Mouse (Mus musculus): ENCODE measurements at regions not wholly inside any gene's neighbourhood (a gene's known extent, or its start where the extent isn't known, plus 50 kb on each side); places are given as distances from the start of the nearest gene placed in this dataset.

DNA sequence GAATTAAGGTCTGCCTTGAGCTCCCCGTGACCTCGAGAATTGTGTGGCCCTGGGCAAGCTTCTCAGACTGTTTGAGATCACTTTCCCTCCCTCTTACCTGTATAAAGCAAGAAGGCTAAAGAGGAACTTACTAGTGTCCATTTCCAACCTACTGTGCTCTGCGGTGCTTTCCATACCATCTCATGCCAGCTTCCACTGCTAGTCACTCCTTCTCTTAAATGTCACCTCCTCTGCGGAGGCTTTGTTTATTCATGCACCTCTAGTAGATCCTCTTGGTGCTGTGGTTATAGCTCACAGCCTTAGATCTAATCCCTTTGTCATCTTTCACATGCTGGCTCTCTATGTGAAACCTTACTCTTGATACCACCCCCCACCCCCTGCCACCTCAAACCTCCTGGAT, 2310.3 kb upstream of the Lrrc6 start:
- Histone ChIP-seq H3K27me3 (replicated peaks) (no peaks in the 10 kb centered on the region), H3K9ac (no peak overlapping the region), H3K4me1 (replicated peaks) (no peaks in the 10 kb centered on the region), H3K36me3 (no peaks in the 10 kb centered on the region), H3K9me3 (replicated peaks) (0 out of 2 replicates have a peak, but pooled peaks cover 2% of the 10 kb centered on the region), H3K27ac (ENCODE audit: poor library complexity, severe bottlenecking) (no peak overlapping the region), H3K4me3 (no peak overlapping the region), H3K4me2 (no peak overlapping the region)
- WGBS, result 79% methylated on average over 4 of the region's 4 CpGs
- no peak for ATAC-seq (ENCODE audit: insufficient number of reproducible peaks, low FRiP score)

DNA sequence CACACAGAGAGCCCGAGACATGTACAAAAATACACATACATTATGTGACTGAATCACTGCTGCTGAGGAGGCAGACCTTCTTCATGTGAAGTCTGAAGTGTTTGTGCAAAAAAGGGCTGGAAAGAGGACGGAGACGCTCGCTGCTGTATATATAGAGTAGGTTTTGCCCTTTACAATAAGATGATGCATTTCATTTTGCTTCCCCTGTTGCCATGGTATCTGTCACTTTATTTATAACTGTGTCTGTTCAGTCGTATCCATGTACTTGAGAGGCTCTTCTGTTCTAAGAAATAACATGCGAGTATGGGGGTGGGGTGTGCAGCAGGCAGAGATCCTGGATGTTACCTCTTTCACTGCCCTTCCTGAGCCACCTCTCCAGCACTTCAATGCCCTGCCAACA, 2309.9 kb upstream of the Lrrc6 start:
- no peak overlapping the region for H3K4me2 ChIP-seq
- no peak overlapping the region for H3K27ac ChIP-seq (ENCODE audit: poor library complexity, severe bottlenecking)
- H3K4me3 ChIP-seq, result no peak overlapping the region
- H3K27me3 ChIP-seq (replicated peaks), result no peaks in the 10 kb centered on the region
- H3K36me3 ChIP-seq, result no peaks in the 10 kb centered on the region
- no peaks in the 10 kb centered on the region for H3K4me1 ChIP-seq (replicated peaks)
- 0 out of 2 replicates have a peak, but pooled peaks cover 2% of the 10 kb centered on the region for H3K9me3 ChIP-seq (replicated peaks)
- 73% methylated on average over 6 of the region's 6 CpGs for WGBS
- ATAC-seq (ENCODE audit: insufficient number of reproducible peaks, low FRiP score), result no peak
- no peak overlapping the region for H3K9ac ChIP-seq

DNA sequence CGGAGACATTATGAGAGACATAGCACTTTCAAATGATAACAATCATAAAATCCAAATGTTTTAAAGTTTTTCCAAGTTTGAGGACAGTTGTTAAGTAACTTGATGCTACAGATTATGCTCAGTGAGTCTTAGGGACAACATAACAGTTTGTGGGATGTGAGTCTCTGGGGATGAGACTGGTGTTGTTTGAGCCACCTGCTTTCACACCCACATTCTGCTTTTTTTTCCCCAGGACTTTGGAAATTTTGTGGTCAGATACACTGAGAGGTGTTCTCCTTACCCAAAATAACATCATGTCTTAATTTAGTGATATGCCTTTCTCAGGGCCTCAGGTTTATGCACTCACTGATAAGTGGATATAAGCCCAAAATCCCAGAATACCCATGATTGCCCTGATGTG, 2307.5 kb upstream of the Lrrc6 start:
- no peaks in the 10 kb centered on the region for H3K36me3 ChIP-seq
- no peak overlapping the region for H3K9ac ChIP-seq
- H3K4me1 ChIP-seq (replicated peaks), result no peaks in the 10 kb centered on the region
- H3K27ac ChIP-seq (ENCODE audit: poor library complexity, severe bottlenecking), result no peak overlapping the region
- H3K9me3 ChIP-seq (replicated peaks), result 0 out of 2 replicates have a peak, but pooled peaks cover 2% of the 10 kb centered on the region
- H3K27me3 ChIP-seq (replicated peaks), result no peaks in the 10 kb centered on the region
- no peak overlapping the region for H3K4me2 ChIP-seq
- no peak for ATAC-seq (ENCODE audit: insufficient number of reproducible peaks, low FRiP score)
- 74% methylated on average over 1 of the region's 1 CpGs for WGBS
- no peak overlapping the region for H3K4me3 ChIP-seq

- H3K4me1 ChIP-seq (replicated peaks), result no peaks in the 10 kb centered on the region
- no peaks in the 10 kb centered on the region for H3K27me3 ChIP-seq (replicated peaks)
- WGBS, result 92% methylated on average over 1 of the region's 1 CpGs
- no peaks in the 10 kb centered on the region for H3K36me3 ChIP-seq
- H3K27ac ChIP-seq (ENCODE audit: poor library complexity, severe bottlenecking), result no peak overlapping the region
- no peak for ATAC-seq (ENCODE audit: insufficient number of reproducible peaks, low FRiP score)
- no peak overlapping the region for H3K4me2 ChIP-seq
- 0 out of 2 replicates have a peak, but pooled peaks cover 2% of the 10 kb centered on the region for H3K9me3 ChIP-seq (replicated peaks)
- H3K4me3 ChIP-seq, result no peak overlapping the region
- no peak overlapping the region for H3K9ac ChIP-seq
Measured at GRCm38 (mm10) chr15:68804254-68804653, 2303.5 kb upstream of the Lrrc6 start.

DNA sequence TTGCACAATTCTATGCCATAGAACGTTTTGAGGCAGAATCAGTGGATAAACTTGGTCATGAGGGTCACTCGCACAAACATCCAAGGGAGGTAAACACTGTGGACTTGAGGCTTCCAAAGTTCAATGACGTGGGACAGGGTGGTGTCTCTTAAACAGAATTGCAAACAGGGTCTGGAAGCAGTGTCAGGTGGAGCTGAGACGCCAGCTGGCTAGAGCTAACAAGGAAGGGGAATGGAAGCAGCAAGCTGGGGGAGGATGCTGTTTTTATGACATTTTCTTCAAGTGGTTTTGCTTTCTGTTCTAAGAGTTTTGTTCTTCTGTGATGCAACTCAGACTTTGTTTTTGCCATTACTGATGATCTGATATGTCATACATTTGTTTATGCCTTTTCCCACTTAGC, 2301.1 kb upstream of the Lrrc6 start:
- Histone ChIP-seq H3K9me3 (replicated peaks) (no peaks in the 10 kb centered on the region), H3K4me2 (no peak overlapping the region), H3K36me3 (no peaks in the 10 kb centered on the region), H3K27ac (ENCODE audit: poor library complexity, severe bottlenecking) (no peak overlapping the region), H3K4me1 (replicated peaks) (no peaks in the 10 kb centered on the region), H3K4me3 (no peak overlapping the region), H3K9ac (no peak overlapping the region), H3K27me3 (replicated peaks) (no peaks in the 10 kb centered on the region)
- WGBS, result 66% methylated on average over 4 of the region's 4 CpGs
- ATAC-seq (ENCODE audit: insufficient number of reproducible peaks, low FRiP score), result no peak

DNA sequence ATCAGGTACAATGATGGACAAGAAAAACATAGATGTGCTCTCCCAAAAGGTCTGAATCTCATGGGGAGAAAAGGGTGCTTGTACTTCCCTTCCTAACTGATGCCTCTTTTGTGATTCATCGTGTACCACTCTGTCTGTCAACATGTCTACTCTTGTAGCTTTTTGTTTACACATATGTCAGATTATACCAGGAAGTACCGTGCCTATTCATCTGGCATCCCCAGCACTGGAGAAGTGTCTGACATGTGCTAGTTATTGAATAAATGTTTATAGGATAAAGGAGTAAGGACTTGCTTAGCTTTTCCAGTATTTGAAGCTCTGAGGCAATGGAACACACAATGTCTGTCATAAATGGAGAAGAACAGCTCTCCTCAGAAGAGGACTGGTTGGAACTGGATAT, 2296.7 kb upstream of the Lrrc6 start:
- Histone ChIP-seq H3K4me3 (no peak overlapping the region), H3K36me3 (no peaks in the 10 kb centered on the region), H3K4me1 (replicated peaks) (no peaks in the 10 kb centered on the region), H3K4me2 (no peak overlapping the region), H3K9ac (no peak overlapping the region), H3K9me3 (replicated peaks) (no peaks in the 10 kb centered on the region), H3K27me3 (replicated peaks) (no peaks in the 10 kb centered on the region), H3K27ac (ENCODE audit: poor library complexity, severe bottlenecking) (no peak overlapping the region)
- ATAC-seq (ENCODE audit: insufficient number of reproducible peaks, low FRiP score), result no peak
- 67% methylated on average over 2 of the region's 2 CpGs for WGBS

DNA sequence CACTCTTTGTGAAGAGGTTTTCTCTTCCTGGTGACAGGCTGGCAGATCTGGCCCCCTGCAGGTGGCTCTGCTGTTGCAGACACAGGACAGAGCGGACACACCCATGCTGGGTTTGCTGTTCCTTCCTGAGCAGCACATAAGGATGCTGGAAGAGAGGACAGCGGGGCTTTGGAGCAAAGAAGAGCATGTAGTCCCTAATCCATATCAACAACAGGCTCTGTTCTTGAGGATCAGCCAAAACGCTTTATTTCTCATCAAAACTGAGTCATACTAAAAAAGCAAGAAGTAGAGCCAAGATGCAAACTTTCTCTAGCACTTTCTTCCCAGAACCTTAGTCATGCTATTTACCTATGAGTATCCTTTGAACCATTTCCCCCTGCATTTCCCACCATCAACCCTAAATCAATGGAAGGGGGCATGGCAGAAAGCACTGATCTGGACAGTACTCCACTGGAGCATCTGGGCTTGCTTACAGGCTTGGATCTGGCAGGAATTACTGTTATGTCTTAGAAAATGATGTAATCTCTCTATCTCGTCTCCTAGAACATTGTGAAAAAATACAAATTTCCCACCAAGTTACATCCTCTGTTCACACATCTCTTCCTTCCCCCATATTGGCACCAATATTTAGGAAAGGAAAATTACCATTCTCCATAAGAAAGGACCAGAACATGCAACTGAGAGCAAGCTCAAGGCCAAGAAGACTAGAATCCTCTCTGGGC, 2294.7 kb upstream of the Lrrc6 start:
- Histone ChIP-seq H3K36me3 (no peaks in the 10 kb centered on the region), H3K9me3 (replicated peaks) (no peaks in the 10 kb centered on the region), H3K4me1 (replicated peaks) (no peaks in the 10 kb centered on the region), H3K27me3 (replicated peaks) (no peaks in the 10 kb centered on the region), H3K27ac (ENCODE audit: poor library complexity, severe bottlenecking) (no peak overlapping the region), H3K4me2 (no peak overlapping the region), H3K4me3 (no peak overlapping the region), H3K9ac (no peak overlapping the region)
- WGBS, result 58% methylated on average over 4 of the region's 4 CpGs
- ATAC-seq (ENCODE audit: insufficient number of reproducible peaks, low FRiP score), result no peak

- no peaks in the 10 kb centered on the region for H3K36me3 ChIP-seq
- H3K27ac ChIP-seq (ENCODE audit: poor library complexity, severe bottlenecking), result no peak overlapping the region
- H3K9me3 ChIP-seq (replicated peaks), result no peaks in the 10 kb centered on the region
- H3K27me3 ChIP-seq (replicated peaks), result no peaks in the 10 kb centered on the region
- H3K4me2 ChIP-seq, result no peak overlapping the region
- H3K4me1 ChIP-seq (replicated peaks), result peaks cover 1% of the 10 kb centered on the region
- H3K4me3 ChIP-seq, result no peak overlapping the region
- no peak for ATAC-seq (ENCODE audit: insufficient number of reproducible peaks, low FRiP score)
- WGBS, result 73% methylated on average over 1 of the region's 1 CpGs
- H3K9ac ChIP-seq, result no peak overlapping the region
Measured at GRCm38 (mm10) chr15:68759948-68760347, 2259.2 kb upstream of the Lrrc6 start.

GRCm38 (mm10) chr15:68755255-68755654, 2254.5 kb upstream of the Lrrc6 start:
- Histone ChIP-seq H3K4me2 (no peak overlapping the region), H3K4me1 (replicated peaks) (peaks cover 4% of the 10 kb centered on the region), H3K36me3 (no peaks in the 10 kb centered on the region), H3K27ac (ENCODE audit: poor library complexity, severe bottlenecking) (no peak overlapping the region), H3K9ac (no peak overlapping the region), H3K9me3 (replicated peaks) (no peaks in the 10 kb centered on the region), H3K27me3 (replicated peaks) (no peaks in the 10 kb centered on the region), H3K4me3 (no peak overlapping the region)
- no peak for ATAC-seq (ENCODE audit: insufficient number of reproducible peaks, low FRiP score)
- WGBS, result 54% methylated on average over 1 of the region's 1 CpGs

- no peak overlapping the region for H3K4me3 ChIP-seq
- WGBS, result 59% methylated on average over 4 of the region's 4 CpGs
- ATAC-seq (ENCODE audit: insufficient number of reproducible peaks, low FRiP score), result no peak
- no peaks in the 10 kb centered on the region for H3K36me3 ChIP-seq
- H3K9me3 ChIP-seq (replicated peaks), result no peaks in the 10 kb centered on the region
- H3K27ac ChIP-seq (ENCODE audit: poor library complexity, severe bottlenecking), result no peak overlapping the region
- no peak overlapping the region for H3K4me2 ChIP-seq
- H3K9ac ChIP-seq, result no peak overlapping the region
- peaks cover 4% of the 10 kb centered on the region for H3K4me1 ChIP-seq (replicated peaks)
- H3K27me3 ChIP-seq (replicated peaks), result no peaks in the 10 kb centered on the region
Measured at GRCm38 (mm10) chr15:68754834-68755233, 2254.1 kb upstream of the Lrrc6 start.

- no peak for ATAC-seq (ENCODE audit: insufficient number of reproducible peaks, low FRiP score)
- Histone ChIP-seq H3K9ac (no peak overlapping the region), H3K4me1 (replicated peaks) (no peaks in the 10 kb centered on the region), H3K27ac (ENCODE audit: poor library complexity, severe bottlenecking) (no peak overlapping the region), H3K4me3 (no peak overlapping the region), H3K36me3 (no peaks in the 10 kb centered on the region), H3K27me3 (replicated peaks) (no peaks in the 10 kb centered on the region), H3K4me2 (no peak overlapping the region), H3K9me3 (replicated peaks) (no peaks in the 10 kb centered on the region)
- WGBS, result 69% methylated on average over 7 of the region's 7 CpGs
Measured at GRCm38 (mm10) chr15:68739344-68739743, 2238.6 kb upstream of the Lrrc6 start.

GRCm38 (mm10) chr15:68721250-68721649, 2220.5 kb upstream of the Lrrc6 start:
- Histone ChIP-seq H3K4me3 (no peak overlapping the region), H3K4me1 (replicated peaks) (no peaks in the 10 kb centered on the region), H3K9me3 (replicated peaks) (no peaks in the 10 kb centered on the region), H3K4me2 (no peak overlapping the region), H3K27ac (ENCODE audit: poor library complexity, severe bottlenecking) (no peak overlapping the region), H3K27me3 (replicated peaks) (no peaks in the 10 kb centered on the region), H3K9ac (no peak overlapping the region), H3K36me3 (no peaks in the 10 kb centered on the region)
- WGBS, result 73% methylated on average over 5 of the region's 5 CpGs
- no peak for ATAC-seq (ENCODE audit: insufficient number of reproducible peaks, low FRiP score)

All from heart, embryonic 12.5 days (tissue).